28 mouse cellular contexts compared by ENCODE assay signal in the genomic region with DNA sequence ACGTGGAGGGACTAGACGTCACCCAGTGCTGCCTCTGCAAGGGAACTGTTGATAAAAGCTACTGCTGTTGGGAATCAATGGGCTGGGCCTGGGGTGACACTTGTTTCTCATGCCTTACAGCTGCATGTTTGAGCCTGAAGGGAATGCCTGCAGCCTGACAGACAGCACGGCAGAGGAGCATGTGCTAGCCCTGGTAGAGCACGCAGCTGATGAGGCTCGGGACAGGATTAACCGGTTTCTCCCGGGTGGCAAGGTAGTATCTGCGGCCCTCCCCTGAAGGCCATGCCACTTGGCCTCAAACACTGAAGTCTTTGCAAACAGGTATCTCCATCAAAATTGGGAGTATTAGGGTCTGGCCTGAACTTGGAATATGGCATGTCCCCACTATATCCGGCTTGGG. TPM values are rescaled to one million over a fixed set of nuclear protein-coding genes. Genes with fewer than 3 reads are reported as not detected.
A peak's percentile ranks its signal among the peaks of the same experiment; 100 is the strongest.
DNase-seq lines count a peak whose midpoint lies in the region; ATAC-seq lines count a peak whose summit lies in the region.
"Had no signal": no experiment of that assay in that cellular context is flagged by ENCODE, and none has a peak within 500 bp of the region (broad histone marks: within the 10 kb centered on the region; RNA-seq: fewer than 3 reads in every experiment).

No protein-coding gene starts in this region.

- H3K36me3 ChIP-seq in embryonic facial prominence, embryonic 14.5 days (ENCODE audit: control insufficient read depth, insufficient read depth, low read length): peaks cover 96% of the 10 kb centered on the region
- H3K36me3 ChIP-seq in embryonic facial prominence, embryonic 10.5 days (replicated peaks): peaks cover 94% of the 10 kb centered on the region

- H3K4me1 ChIP-seq in embryonic facial prominence, embryonic 14.5 days (ENCODE audit: control insufficient read depth, insufficient read depth, low read length): no peaks in the 10 kb centered on the region
- no peaks in the 10 kb centered on the region for H3K4me1 ChIP-seq in embryonic facial prominence, embryonic 10.5 days
- H3K4me1 ChIP-seq: embryonic facial prominence, embryonic 12.5 days; embryonic facial prominence, embryonic 15.5 days; forebrain, embryonic 10.5 days; forebrain, embryonic 12.5 days had no signal

- DNase-seq in embryonic facial prominence, embryonic 14.5 days (ENCODE audit: low spot score): peak; percentile 12
- no peak for DNase-seq in embryonic facial prominence, embryonic 10.5 days (ENCODE audit: low spot score)
- DNase-seq in urinary bladder, adult 18-20 months (ENCODE audit: low spot score in 2 of 2): peak; percentile 34 to 61
- DNase-seq in urinary bladder, postnatal 10 days (ENCODE audit: low spot score): no peak
- peak; percentile 45 for DNase-seq in urinary bladder, postnatal 25 days (ENCODE audit: low spot score)
- DNase-seq in urinary bladder, postnatal 4 days (ENCODE audit: low spot score in 2 of 2): no peak
- DNase-seq: adrenal gland, adult 8-10 months; adrenal gland, postnatal 14 days; adrenal gland, postnatal 36 days; B cell, adult 2 months; cerebellum, adult 11-12 months; cerebellum, adult 8-10 months; cerebellum, adult 9-11 months; cerebellum, postnatal 14 days; cerebellum, postnatal 36 days; embryo, embryonic 11 days had no signal

- no peaks in the 10 kb centered on the region for H3K27me3 ChIP-seq in embryonic facial prominence, embryonic 14.5 days (replicated peaks; ENCODE audit: control insufficient read depth, insufficient read depth, low read length)
- H3K27me3 ChIP-seq in embryonic facial prominence, embryonic 10.5 days (replicated peaks; ENCODE audit: low read depth, poor library complexity, severe bottlenecking): no peaks in the 10 kb centered on the region
- H3K27me3 ChIP-seq: CH12.LX; embryonic facial prominence, embryonic 12.5 days; embryonic facial prominence, embryonic 15.5 days; forebrain, embryonic 12.5 days; Patski had no signal

- no peak overlapping the region for H3K9ac ChIP-seq in embryonic facial prominence, embryonic 14.5 days (ENCODE audit: low read depth, low read length)
- H3K9ac ChIP-seq: embryonic facial prominence, embryonic 12.5 days; embryonic facial prominence, embryonic 15.5 days; forebrain, embryonic 12.5 days had no signal

- H3K9me3 ChIP-seq in embryonic facial prominence, embryonic 14.5 days (ENCODE audit: control insufficient read depth, low read length): no peaks in the 10 kb centered on the region
- no peaks in the 10 kb centered on the region for H3K9me3 ChIP-seq in embryonic facial prominence, embryonic 10.5 days
- H3K9me3 ChIP-seq: embryonic facial prominence, embryonic 12.5 days; embryonic facial prominence, embryonic 15.5 days; forebrain, embryonic 10.5 days; forebrain, embryonic 12.5 days; G1E had no signal

- whole genome bisulfite sequencing in embryonic facial prominence, embryonic 14.5 days: 90% methylated on average over 9 of the region's 9 CpGs
- WGBS in embryonic facial prominence, embryonic 10.5 days: 91% methylated on average over 9 of the region's 9 CpGs

- H3K4me3 ChIP-seq in embryonic facial prominence, embryonic 14.5 days (ENCODE audit: low read depth, low read length): no peak overlapping the region
- H3K4me3 ChIP-seq in embryonic facial prominence, embryonic 10.5 days: no peak overlapping the region
- H3K4me3 ChIP-seq: embryonic facial prominence, embryonic 12.5 days; embryonic facial prominence, embryonic 15.5 days; erythroblast, embryonic 14.5 days; forebrain, embryonic 10.5 days; forebrain, embryonic 12.5 days had no signal

- ATAC-seq in embryonic facial prominence, embryonic 14.5 days (ENCODE audit: low read depth): no peak
- ATAC-seq: activated CD4-positive, CD25-positive, alpha-beta regulatory T cell, adult 4 months; CD4-positive, CD25-positive, alpha-beta regulatory T cell, adult 4 months; forebrain, embryonic 14.5 days; forebrain, embryonic 16.5 days; Patski had no signal

- H3K27ac ChIP-seq in embryonic facial prominence, embryonic 14.5 days (replicated peaks; ENCODE audit: low read depth, low read length): no peak overlapping the region
- no peak overlapping the region for H3K27ac ChIP-seq in embryonic facial prominence, embryonic 10.5 days (replicated peaks)
- H3K27ac ChIP-seq: embryonic facial prominence, embryonic 12.5 days; embryonic facial prominence, embryonic 15.5 days; forebrain, embryonic 10.5 days; forebrain, embryonic 12.5 days had no signal

- H3K4me2 ChIP-seq in embryonic facial prominence, embryonic 14.5 days (ENCODE audit: low read depth, low read length): no peak overlapping the region
- H3K4me2 ChIP-seq: embryonic facial prominence, embryonic 12.5 days; embryonic facial prominence, embryonic 15.5 days; forebrain, embryonic 12.5 days had no signal

RNA-seq across cellular contexts. Expression of gene Brd9, which starts 7.0 kb away (rescaled TPM):
- polyA plus RNA-seq in embryonic facial prominence, embryonic 14.5 days (2014; fragmentation: Nextera tagmentation; extraction: Ambion mirVana): 45.0 and 46.4 TPM in 2 replicates
- 50.6 and 57.3 TPM in 2 replicates for polyA plus RNA-seq in embryonic facial prominence, embryonic 10.5 days (2016; fragmentation: Nextera tagmentation; extraction: Ambion mirVana)

RNA-seq across cellular contexts. Expression of gene Trip13, which starts 7.0 kb away (rescaled TPM):
- polyA plus RNA-seq in embryonic facial prominence, embryonic 14.5 days (2014; fragmentation: Nextera tagmentation; extraction: Ambion mirVana): 31.1 and 35.9 TPM in 2 replicates
- polyA plus RNA-seq in embryonic facial prominence, embryonic 10.5 days (2016; fragmentation: Nextera tagmentation; extraction: Ambion mirVana): 72.2 and 73.7 TPM in 2 replicates

RNA-seq across cellular contexts. Expression of gene Zdhhc11, which starts 19.0 kb away (rescaled TPM):
- polyA plus RNA-seq in embryonic facial prominence, embryonic 14.5 days (2014; fragmentation: Nextera tagmentation; extraction: Ambion mirVana): not detected in 2 replicates
- not detected in 2 replicates for polyA plus RNA-seq in embryonic facial prominence, embryonic 10.5 days (2016; fragmentation: Nextera tagmentation; extraction: Ambion mirVana)
- polyA plus RNA-seq: activated CD4-positive, CD25-positive, alpha-beta regulatory T cell, adult 4 months; CD4-positive, CD25-positive, alpha-beta regulatory T cell, adult 4 months; embryonic facial prominence, embryonic 12.5 days; embryonic facial prominence, embryonic 15.5 days; erythroblast, embryonic 14.5 days; forebrain, embryonic 10.5 days; forebrain, embryonic 12.5 days; forebrain, embryonic 14.5 days; forebrain, embryonic 16.5 days; G1E; Patski had no signal

Comparison
In these comparisons a context has a peak if more than half of its experiments do, and no peak if none do; other contexts are left out.
1. DNase-seq: peak in embryonic facial prominence, embryonic 14.5 days (single experiment), urinary bladder, adult 18-20 months (2 of 2) and urinary bladder, postnatal 25 days (single experiment); none in embryonic facial prominence, embryonic 10.5 days (single experiment), urinary bladder, postnatal 10 days (single experiment) and urinary bladder, postnatal 4 days (0 of 2).